Mouse (Mus musculus) gastrocnemius, postnatal 36 days (tissue): ENCODE measurements around the gene Baz2b. TPM values are rescaled to one million over a fixed set of nuclear protein-coding genes. Genes with fewer than 3 reads are reported as not detected.

Experiments used
- DNase-seq, 2 experiments: peaks; one replicate each; pipeline ENCODE4 v3.0.0; 2022
- intact Hi-C: fragments of 180-260 bp; cut with DNase I; formaldehyde crosslinking; loops from one replicate; pipeline ENCODE4 v1.15.1; 2025
- long read RNA-seq, 2 experiments: library from polyadenylated mRNA; stranded (forward); transcript quantifications; one replicate each; pipeline ENCODE4 v2.0.0; 2021
- total RNA-seq, 2 experiments: library from RNA; stranded (reverse); gene quantifications; 2 replicates each; pipeline ENCODE4 v1.2.3; 2021

The Baz2b gene
- total RNA-seq = 10 to 100 TPM; 30.7 to 31.9 TPM
- long read RNA-seq, experiment 1, partial matches to known transcripts = 0 of 8 reads
- long read RNA-seq, experiment 1, other reads (novel, unspliced or antisense) = 3 of 8 reads
- long read RNA-seq, experiment 2, partial matches to known transcripts = 2 of 14 reads
- long read RNA-seq, experiment 2, other reads (novel, unspliced or antisense) = 6 of 14 reads

GRCm38 (mm10) chr2:60209703-60210651 is at the start of gene Baz2b, which contains the start of gene March7:
Baz2b (minus strand) TSS chr2:60209839.
March7 (plus strand) TSS chr2:60209887.
- peak; percentile 76 to 80 for DNase-seq
- intact Hi-C loops = loop anchor here (2.0 to 10.0 kb wide), 2 partner anchors 85 to 165 kb away; no protein-coding TSS in a partner anchor

GRCm38 (mm10) chr2:60259186-60259585 is 49.5 kb upstream of the Baz2b start:
- DNase-seq = no peak
- intact Hi-C loops = no loop called here

GRCm38 (mm10) chr2:60256751-60257150 is 47.1 kb upstream of the Baz2b start:
- intact Hi-C loops = no loop called here
- DNase-seq = no peak

- no peak for DNase-seq
- intact Hi-C loops = no loop called here
These were observed 43.9 kb upstream of the Baz2b start for GRCm38 (mm10) chr2:60253506-60253905.

- no peak for DNase-seq
- intact Hi-C loops = no loop called here
These were observed 43.1 kb upstream of the Baz2b start for GRCm38 (mm10) chr2:60252782-60253181.

GRCm38 (mm10) chr2:60234506-60234905 is 24.9 kb upstream of the Baz2b start:
- no peak for DNase-seq
- intact Hi-C loops = no loop called here

GRCm38 (mm10) chr2:60233147-60233546 is 23.5 kb upstream of the Baz2b start:
- DNase-seq = no peak
- intact Hi-C loops = no loop called here

GRCm38 (mm10) chr2:60230361-60230760 is 20.7 kb upstream of the Baz2b start:
- intact Hi-C loops = no loop called here
- DNase-seq = no peak

- intact Hi-C loops = no loop called here
- DNase-seq = no peak
These were observed 18.8 kb upstream of the Baz2b start for GRCm38 (mm10) chr2:60228470-60228869.

- intact Hi-C loops = no loop called here
- DNase-seq = no peak
These were observed 13.8 kb upstream of the Baz2b start for GRCm38 (mm10) chr2:60223489-60223888.

GRCm38 (mm10) chr2:60221954-60222353 is 12.3 kb upstream of the Baz2b start:
- DNase-seq = no peak
- intact Hi-C loops = no loop called here

GRCm38 (mm10) chr2:60221236-60221635 is 11.6 kb upstream of the Baz2b start:
- DNase-seq = no peak
- intact Hi-C loops = no loop called here

GRCm38 (mm10) chr2:60217620-60218019 is 8.0 kb upstream of the Baz2b start:
- no peak for DNase-seq

GRCm38 (mm10) chr2:60216547-60217153 is 7.0 kb upstream of the Baz2b start:
- no peak for DNase-seq
- intact Hi-C loops = no loop called here

More at GRCm38 (mm10) chr2:60217620-60218019, 8.0 kb upstream of the Baz2b start:
- intact Hi-C loops = no loop called here

- no peak for DNase-seq
- intact Hi-C loops = no loop called here
These were observed 5.0 kb upstream of the Baz2b start for GRCm38 (mm10) chr2:60214683-60215082.

- intact Hi-C loops = no loop called here
These were observed 2.8 kb upstream of the Baz2b start for GRCm38 (mm10) chr2:60212488-60212887.

GRCm38 (mm10) chr2:60210821-60211220 is 1.2 kb upstream of the Baz2b start:
- intact Hi-C loops = no loop called here

More at GRCm38 (mm10) chr2:60212488-60212887, 2.8 kb upstream of the Baz2b start:
- no peak for DNase-seq

GRCm38 (mm10) chr2:60209122-60209611 is 472 bp downstream of the Baz2b start:
- intact Hi-C loops = loop anchor here (2.0 to 10.0 kb wide), 2 partner anchors 84 to 164 kb away; no protein-coding TSS in a partner anchor
- peak; percentile 13 to 51 for DNase-seq

More at GRCm38 (mm10) chr2:60210821-60211220, 1.2 kb upstream of the Baz2b start:
- no peak for DNase-seq

GRCm38 (mm10) chr2:60205795-60206194 is 3.8 kb downstream of the Baz2b start:
- DNase-seq = no peak

GRCm38 (mm10) chr2:60204162-60204561 is 5.5 kb downstream of the Baz2b start:
- intact Hi-C loops = loop anchor here (10.0 kb wide), 1 partner anchor 159 kb away; no protein-coding TSS in a partner anchor
- no peak for DNase-seq

More at GRCm38 (mm10) chr2:60205795-60206194, 3.8 kb downstream of the Baz2b start:
- intact Hi-C loops = loop anchor here (10.0 kb wide), 1 partner anchor 161 kb away; no protein-coding TSS in a partner anchor
